Comparison of ENCODE assay signal across 34 mouse cellular contexts in genomic region chr17:75582738-75583137, GRCm38 (mm10).
"Had no signal": no experiment of that assay in that cellular context is flagged by ENCODE, and none has a peak within 500 bp of the region (broad histone marks: within the 10 kb centered on the region; RNA-seq: fewer than 3 reads in every experiment).

No protein-coding gene starts in this region.

- H3K4me3 ChIP-seq: heart, embryonic 10.5 days; heart, embryonic 12.5 days; heart, embryonic 13.5 days; heart, embryonic 15.5 days; hindbrain, embryonic 10.5 days; hindbrain, embryonic 12.5 days; hindbrain, embryonic 13.5 days; hindbrain, embryonic 15.5 days; intestine, embryonic 15.5 days; kidney, embryonic 15.5 days; layer of hippocampus, adult 2 months; left cerebral cortex, adult 2 months had no signal

- H3K9me3 ChIP-seq: heart, embryonic 10.5 days; heart, embryonic 12.5 days; heart, embryonic 13.5 days; heart, embryonic 15.5 days; hindbrain, embryonic 10.5 days; hindbrain, embryonic 12.5 days; hindbrain, embryonic 15.5 days; intestine, embryonic 15.5 days; kidney, embryonic 15.5 days had no signal

- H3K9ac ChIP-seq: heart, embryonic 12.5 days; heart, embryonic 13.5 days; heart, embryonic 15.5 days; hindbrain, embryonic 12.5 days; hindbrain, embryonic 13.5 days; hindbrain, embryonic 14.5 days; hindbrain, embryonic 15.5 days; intestine, embryonic 15.5 days; kidney, embryonic 15.5 days had no signal

- H3K27me3 ChIP-seq: heart, embryonic 12.5 days; heart, embryonic 13.5 days; heart, embryonic 15.5 days; hindbrain, embryonic 12.5 days; hindbrain, embryonic 13.5 days; hindbrain, embryonic 15.5 days; intestine, embryonic 15.5 days; kidney, embryonic 15.5 days had no signal

- H3K36me3 ChIP-seq: heart, embryonic 10.5 days; heart, embryonic 12.5 days; heart, embryonic 13.5 days; heart, embryonic 15.5 days; hindbrain, embryonic 10.5 days; hindbrain, embryonic 12.5 days; hindbrain, embryonic 13.5 days; hindbrain, embryonic 15.5 days; intestine, embryonic 15.5 days; kidney, embryonic 15.5 days had no signal

- H3K4me1 ChIP-seq: heart, embryonic 10.5 days; heart, embryonic 12.5 days; heart, embryonic 13.5 days; heart, embryonic 15.5 days; hindbrain, embryonic 10.5 days; hindbrain, embryonic 12.5 days; hindbrain, embryonic 13.5 days; hindbrain, embryonic 15.5 days; intestine, embryonic 15.5 days; kidney, embryonic 15.5 days had no signal

- H3K27ac ChIP-seq: heart, embryonic 10.5 days; heart, embryonic 13.5 days; heart, embryonic 15.5 days; hindbrain, embryonic 10.5 days; hindbrain, embryonic 12.5 days; hindbrain, embryonic 13.5 days; hindbrain, embryonic 14.5 days; hindbrain, embryonic 15.5 days; hindbrain, postnatal 0 days; intestine, embryonic 15.5 days; kidney, embryonic 15.5 days; kidney, postnatal 0 days; layer of hippocampus, adult 2 months; left cerebral cortex, adult 2 months had no signal

- H3K4me2 ChIP-seq: heart, embryonic 11.5 days; heart, embryonic 12.5 days; heart, embryonic 13.5 days; heart, embryonic 15.5 days; hindbrain, embryonic 12.5 days; hindbrain, embryonic 13.5 days; hindbrain, embryonic 14.5 days; hindbrain, embryonic 15.5 days; intestine, embryonic 15.5 days; kidney, embryonic 15.5 days had no signal

- DNase-seq: heart, postnatal 10 days; heart, postnatal 14 days; heart, postnatal 36 days; heart, postnatal 4 days; kidney, adult 11 months; kidney, adult 18-20 months; kidney, adult 2 months; kidney, adult 8-10 months; kidney, adult 9 months; kidney, postnatal 10 days; kidney, postnatal 14 days; kidney, postnatal 25 days; kidney, postnatal 36 days; kidney, postnatal 4 days; layer of hippocampus, adult 9-11 months; layer of hippocampus, postnatal 36 days had no signal

- ATAC-seq: hindbrain, postnatal 0 days; inflammation-experienced regulatory T-cells, adult 6 months; intestine, embryonic 15.5 days; intestine, embryonic 16.5 days had no signal
